Mouse (Mus musculus) heart, postnatal 0 days (tissue): Measurements from ENCODE around the gene Sun1. TPM values are rescaled to one million over a fixed set of nuclear protein-coding genes. Genes with fewer than 3 reads are reported as not detected.

ENCODE experiments used
- ATAC-seq: fragments of 200-750 bp; cut with Nextera tagmentation; 2 replicates; pipeline ENCODE4 v1.8.0; 2017; ENCODE audit warnings: low read depth, moderate number of reproducible peaks, moderate library complexity; ENCODE audit not compliant: insufficient read depth
- DNase-seq: peaks from one replicate; pipeline ENCODE4 v3.0.0-alpha.2; 2016; ENCODE audit warnings: low spot score
- H3K27ac ChIP-seq: fragments of 300-500 bp; sonication (generic); 2 replicates; pipeline ENCODE4 v1.5.1; 2014; ENCODE audit warnings: low read depth, mild to moderate bottlenecking
- H3K27me3 ChIP-seq: fragments of 300-500 bp; sonication (generic); 2 replicates; pipeline ENCODE4 v1.6.1; 2014; ENCODE audit warnings: low read length, mixed read lengths; ENCODE audit not compliant: control insufficient read depth, insufficient read depth
- H3K36me3 ChIP-seq: fragments of 300-500 bp; sonication (generic); replicated peaks from 2 replicates; pipeline ENCODE4 v1.6.1; 2014; ENCODE audit warnings: low read length, mixed read lengths; ENCODE audit not compliant: control insufficient read depth, insufficient read depth
- H3K4me1 ChIP-seq: fragments of 300-500 bp; sonication (generic); 2 replicates; pipeline ENCODE4 v1.6.1; 2014; ENCODE audit warnings: antibody characterized with exemption; ENCODE audit not compliant: control insufficient read depth, insufficient read depth
- H3K4me2 ChIP-seq: fragments of 300-500 bp; sonication (generic); 2 replicates; pipeline ENCODE4 v1.6.1; 2014; ENCODE audit warnings: low read depth, mild to moderate bottlenecking, low read length, moderate library complexity
- H3K4me3 ChIP-seq: fragments of 300-500 bp; sonication (generic); 2 replicates; pipeline ENCODE4 v1.5.1; 2014; ENCODE audit warnings: low read depth, low read length
- H3K9ac ChIP-seq: fragments of 300-500 bp; sonication (generic); replicated peaks from 2 replicates; pipeline ENCODE4 v1.6.1; 2014; ENCODE audit warnings: low read depth, low read length, mixed read lengths
- H3K9me3 ChIP-seq: fragments of 300-500 bp; sonication (generic); replicated peaks from 2 replicates; pipeline ENCODE4 v1.6.1; 2016; ENCODE audit warnings: low read length; ENCODE audit not compliant: control insufficient read depth
- CTCF ChIP-seq: IDR thresholded peaks from 2 replicates; pipeline ENCODE4 v1.5.1; 2016; ENCODE audit warnings: antibody characterized with exemption, control low read depth, low read depth
- EP300 ChIP-seq: IDR thresholded peaks from 2 replicates; pipeline ENCODE4 v1.6.1; 2016; ENCODE audit warnings: antibody characterized with exemption, low read depth
- WGBS: fragments of 180-500 bp; shearing (Covaris S2); extraction: QIAGEN DNeasy Blood & Tissue Kit; methylation state at CpG from one replicate; pipeline ENCODE4 v1.1.7; 2014; 5-methylcytosine and 5-hydroxymethylcytosine counted together
- polyA plus RNA-seq: library from polyadenylated mRNA; unstranded; fragments of >200 nt; fragmentation: Nextera tagmentation; extraction: Ambion mirVana; gene quantifications from 2 replicates; pipeline ENCODE4 v1.2.1, GENCODE M21; 2015
- total RNA-seq: library from RNA; depleted of rRNA; stranded (reverse); fragments of >200 nt; gene quantifications from 2 replicates; pipeline ENCODE4 v1.2.3, GENCODE M21; 2014; ENCODE audit warnings: low replicate concordance; rRNA removed

Sun1 gene
- total RNA-seq (46.5 and 71.5 TPM in 2 replicates), polyA plus RNA-seq (22.4 and 22.6 TPM in 2 replicates)

- DNase-seq, result peak; percentile 98
- Histone ChIP-seq H3K27ac (peak within 1 kb of the TSS; percentile 82), H3K36me3 (no peaks in the 10 kb centered on the region), H3K4me3 (peak within 1 kb of the TSS; percentile 89), H3K27me3 (no peaks in the 10 kb centered on the region), H3K9me3 (no peaks in the 10 kb centered on the region), H3K4me2 (peak within 1 kb of the TSS; percentile 99), H3K9ac (peak within 1 kb of the TSS; percentile 77), H3K4me1 (peaks cover 20% of the 10 kb centered on the region)
- under 1% methylated on average over 61 of the region's 64 CpGs for WGBS
- TF ChIP-seq CTCF (no peak), EP300 (peak; percentile 8; the same call in 1 of the 2 replicates)
- ATAC-seq, result peak; percentile 98
Measured at GRCm38 (mm10) chr5:139199995-139200769, at the start of gene Sun1. Gene Sun1, plus strand, starts transcription at chr5:139200637.

DNA sequence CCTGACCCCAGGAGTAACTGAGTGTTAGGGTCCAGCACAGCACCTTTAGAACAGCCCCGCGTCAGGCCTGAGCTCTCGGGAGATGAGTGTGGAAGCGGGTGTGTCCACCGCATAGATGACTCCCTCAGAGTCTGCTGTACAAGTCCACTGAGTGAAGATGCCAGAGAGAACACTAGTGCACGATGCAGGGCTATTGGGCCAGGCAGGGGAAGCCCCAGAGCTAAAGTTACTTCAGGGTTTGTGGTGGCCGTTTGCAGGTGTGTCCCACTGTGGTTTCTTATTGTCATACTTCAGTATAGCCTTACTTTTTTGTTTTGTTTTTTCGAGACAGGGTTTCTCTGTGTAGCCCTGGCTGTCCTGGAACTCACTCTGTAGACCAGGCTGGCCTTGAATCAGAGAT is 39.5 kb upstream of the Sun1 start:
- peaks cover 34% of the 10 kb centered on the region for H3K36me3 ChIP-seq
- H3K4me3 ChIP-seq, result no peak overlapping the region
- WGBS, result 82% methylated on average over 8 of the region's 8 CpGs
- H3K4me1 ChIP-seq, result no peaks in the 10 kb centered on the region
- H3K27me3 ChIP-seq, result no peaks in the 10 kb centered on the region
- H3K27ac ChIP-seq, result no peak overlapping the region
- no peak for DNase-seq
- no peak overlapping the region for H3K4me2 ChIP-seq
- H3K9ac ChIP-seq, result no peak overlapping the region
- no peaks in the 10 kb centered on the region for H3K9me3 ChIP-seq
- no peak for ATAC-seq
- no peak for TF ChIP-seq CTCF
- no peak for TF ChIP-seq EP300

DNA sequence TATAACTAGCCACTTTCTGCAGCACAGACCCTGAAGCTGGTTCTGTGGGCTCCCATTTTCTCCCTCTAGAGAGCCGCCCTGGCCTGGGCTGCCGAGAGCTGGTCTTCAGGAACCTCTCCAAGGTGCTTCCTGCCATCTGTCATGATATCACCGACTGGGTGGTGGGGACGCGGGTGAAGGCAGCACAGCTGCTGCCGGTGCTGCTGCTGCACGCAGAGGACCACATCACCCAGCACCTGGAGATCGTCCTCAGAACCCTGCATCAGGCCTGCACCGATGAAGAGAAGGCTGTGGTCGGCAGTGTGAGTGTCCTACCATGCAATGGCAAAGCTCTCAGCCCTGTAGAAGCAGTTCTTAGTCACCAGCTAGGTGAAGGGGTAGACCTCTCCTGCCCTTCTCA is 38.8 kb upstream of the Sun1 start:
- Histone ChIP-seq H3K9me3 (no peaks in the 10 kb centered on the region), H3K9ac (no peak overlapping the region), H3K27ac (no peak overlapping the region), H3K4me1 (0 out of 2 replicates have a peak, but pooled peaks cover under 1% of the 10 kb centered on the region), H3K4me2 (no peak overlapping the region), H3K4me3 (no peak overlapping the region), H3K36me3 (peaks cover 29% of the 10 kb centered on the region), H3K27me3 (no peaks in the 10 kb centered on the region)
- TF ChIP-seq CTCF, result no peak
- TF ChIP-seq EP300, result no peak
- 62% methylated on average over 10 of the region's 10 CpGs for WGBS
- DNase-seq (no peak), ATAC-seq (no peak)

- peak overlapping the region; percentile 45; the same call in 1 of the 2 replicates for H3K27ac ChIP-seq
- no peaks in the 10 kb centered on the region for H3K27me3 ChIP-seq
Measured at GRCm38 (mm10) chr5:139166781-139167361, 33.6 kb upstream of the Sun1 start.

GRCm38 (mm10) chr5:139167548-139167947 is 32.9 kb upstream of the Sun1 start:
- Histone ChIP-seq H3K27me3 (no peaks in the 10 kb centered on the region), H3K9ac (no peak overlapping the region), H3K4me2 (no peak overlapping the region)

More at GRCm38 (mm10) chr5:139166781-139167361, 33.6 kb upstream of the Sun1 start:
- no peak overlapping the region for H3K9ac ChIP-seq
- 0 out of 2 replicates have a peak, but pooled peaks cover 6% of the 10 kb centered on the region for H3K4me1 ChIP-seq
- ATAC-seq (no peak), DNase-seq (no peak)
- H3K4me3 ChIP-seq, result no peak overlapping the region
- H3K4me2 ChIP-seq, result no peak overlapping the region
- no peaks in the 10 kb centered on the region for H3K9me3 ChIP-seq
- H3K36me3 ChIP-seq, result peaks cover 42% of the 10 kb centered on the region
- TF ChIP-seq EP300, result no peak
- no peak for TF ChIP-seq CTCF
- 55% methylated on average over 6 of the region's 6 CpGs for WGBS

More at GRCm38 (mm10) chr5:139167548-139167947, 32.9 kb upstream of the Sun1 start:
- TF ChIP-seq CTCF (no peak), EP300 (no peak)
- Histone ChIP-seq H3K36me3 (peaks cover 46% of the 10 kb centered on the region), H3K4me1 (0 out of 2 replicates have a peak, but pooled peaks cover 6% of the 10 kb centered on the region), H3K27ac (peak overlapping the region; percentile 45; the same call in 1 of the 2 replicates), H3K4me3 (no peak overlapping the region), H3K9me3 (no peaks in the 10 kb centered on the region)
- no peak for DNase-seq
- ATAC-seq, result no peak
- 18% methylated on average over 1 of the region's 1 CpGs for WGBS
